Mouse (Mus musculus): ENCODE data around the gene Sstr2. TPM values are rescaled to one million over a fixed set of nuclear protein-coding genes. Genes with fewer than 3 reads are reported as not detected.
"Not testable (repeated sequence)": the region's sequence is repeated elsewhere in the genome, so short reads cannot be mapped to it uniquely, and the experiment has no call there.

The Sstr2 gene
- polyA plus RNA-seq, 2 experiments, result 2.8 to 3.6 TPM

DNA sequence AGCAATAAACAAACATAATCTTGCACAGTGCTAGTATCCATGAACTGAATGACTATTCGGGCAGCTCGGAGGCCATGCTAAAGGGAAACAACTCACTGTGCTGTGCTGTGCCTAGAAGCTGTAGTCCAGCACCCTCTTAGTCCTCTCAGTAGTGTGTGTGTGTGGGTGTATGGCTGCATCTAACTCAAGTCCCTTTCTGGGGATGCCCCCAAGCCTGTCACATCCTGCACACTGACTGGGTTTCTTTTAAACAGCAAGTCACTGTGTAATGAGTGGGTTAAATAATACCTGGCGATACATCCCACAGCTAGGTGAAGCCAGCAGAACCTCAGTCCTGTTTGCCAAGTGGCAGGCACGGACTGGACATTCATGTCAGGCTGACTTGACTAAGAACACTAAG is 39.6 kb downstream of the Sstr2 start:
- Histone ChIP-seq H3K36me3 (replicated peaks; ENCODE audit: control insufficient read depth, insufficient read depth, low read depth) (peaks cover 99% of the 10 kb centered on the region), H3K4me2 (ENCODE audit: low read depth) (no peak overlapping the region), H3K9me3 (ENCODE audit: control insufficient read depth, low read length) (no peaks in the 10 kb centered on the region), H3K27ac (no peak overlapping the region), H3K9ac (replicated peaks) (no peak overlapping the region), H3K4me3 (ENCODE audit: insufficient read depth in 1 of 2, low read depth in 2 of 2, low read length in 2 of 2) (no peak overlapping the region), H3K27me3 (ENCODE audit: control insufficient read depth, insufficient read depth, low read length) (no peaks in the 10 kb centered on the region), H3K4me1 (replicated peaks; ENCODE audit: control insufficient read depth in 2 of 2, insufficient read depth in 2 of 2, low read length in 1 of 2) (no peaks in the 10 kb centered on the region)
- ATAC-seq (ENCODE audit: insufficient read depth) (no peak), DNase-seq (ENCODE audit: low read depth in 3 of 3, low spot score in 3 of 3) (no peak)
- no peak for TF ChIP-seq CTCF (IDR thresholded peaks at IDR 0.05; ENCODE audit: low read depth)
- TF ChIP-seq EP300 (IDR thresholded peaks at IDR 0.05; ENCODE audit: low read depth), result no peak
- 88% methylated on average over 4 of the region's 4 CpGs for WGBS (ENCODE audit: insufficient replicate concordance)

DNA sequence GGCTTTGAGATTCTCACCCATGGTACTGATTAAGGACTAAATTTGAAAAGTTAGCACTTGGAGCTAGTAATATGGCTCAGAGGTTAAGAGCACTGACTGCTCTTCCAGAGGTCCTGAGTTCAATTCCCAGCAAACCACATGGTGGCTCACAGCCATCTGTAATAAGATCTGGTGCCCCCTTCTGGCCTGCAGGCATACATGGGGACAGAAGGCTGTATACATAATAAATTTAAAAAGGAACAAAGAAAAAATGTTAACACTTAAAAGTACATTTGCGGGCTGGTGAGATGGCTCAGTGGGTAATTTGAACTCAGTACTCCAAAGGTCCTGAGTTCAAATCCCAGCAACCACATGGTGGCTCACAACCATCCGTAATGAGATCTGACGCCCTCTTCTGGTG is 41.1 kb downstream of the Sstr2 start:
- H3K27ac ChIP-seq; H3K4me1 ChIP-seq (replicated peaks; ENCODE audit: control insufficient read depth in 2 of 2, insufficient read depth in 2 of 2, low read length in 1 of 2); H3K9ac ChIP-seq (replicated peaks); H3K27me3 ChIP-seq (ENCODE audit: control insufficient read depth, insufficient read depth, low read length); H3K4me3 ChIP-seq (ENCODE audit: insufficient read depth in 1 of 2, low read depth in 2 of 2, low read length in 2 of 2); DNase-seq (ENCODE audit: low read depth in 3 of 3, low spot score in 3 of 3); H3K9me3 ChIP-seq (ENCODE audit: control insufficient read depth, low read length); H3K4me2 ChIP-seq (ENCODE audit: low read depth); ATAC-seq (ENCODE audit: insufficient read depth): not testable (repeated sequence)
- peak; percentile 36; the same call in 1 of the 2 replicates for TF ChIP-seq CTCF (IDR thresholded peaks at IDR 0.05; ENCODE audit: low read depth)
- 93% methylated on average over 3 of the region's 3 CpGs for WGBS (ENCODE audit: insufficient replicate concordance)
- H3K36me3 ChIP-seq (replicated peaks; ENCODE audit: control insufficient read depth, insufficient read depth, low read depth), result peaks cover 98% of the 10 kb centered on the region

DNA sequence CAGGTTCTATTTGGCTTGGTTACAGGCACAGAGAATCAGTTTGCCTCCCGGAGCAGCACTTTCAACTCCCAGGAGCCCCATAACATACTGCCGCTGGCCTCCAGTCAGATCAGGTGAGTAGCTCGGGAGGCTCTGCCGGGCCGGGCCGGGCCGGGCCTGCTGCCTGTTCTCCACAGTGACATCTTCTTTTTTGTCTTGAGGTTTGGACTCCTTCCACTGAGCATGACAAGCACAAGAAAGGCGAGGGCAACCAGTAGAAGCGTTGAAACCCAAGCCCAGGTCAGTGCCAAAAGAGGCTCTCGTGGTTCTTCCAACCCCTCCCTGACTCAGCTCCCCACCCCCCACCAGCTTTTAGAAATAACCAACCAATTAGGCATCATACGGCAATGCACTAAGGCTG is 41.8 kb downstream of the Sstr2 start:
- Histone ChIP-seq H3K9ac (replicated peaks) (no peak overlapping the region), H3K4me2 (ENCODE audit: low read depth) (no peak overlapping the region), H3K4me3 (ENCODE audit: insufficient read depth in 1 of 2, low read depth in 2 of 2, low read length in 2 of 2) (no peak overlapping the region), H3K4me1 (replicated peaks; ENCODE audit: control insufficient read depth in 2 of 2, insufficient read depth in 2 of 2, low read length in 1 of 2) (peaks cover 0 to 2% of the 10 kb centered on the region in 2 experiments; a peak in 2 of 4 replicates), H3K27me3 (ENCODE audit: control insufficient read depth, insufficient read depth, low read length) (no peaks in the 10 kb centered on the region), H3K27ac (no peak overlapping the region), H3K36me3 (replicated peaks; ENCODE audit: control insufficient read depth, insufficient read depth, low read depth) (peaks cover 96% of the 10 kb centered on the region), H3K9me3 (ENCODE audit: control insufficient read depth, low read length) (no peaks in the 10 kb centered on the region)
- no peak for ATAC-seq (ENCODE audit: insufficient read depth)
- WGBS (ENCODE audit: insufficient replicate concordance), result 93% methylated on average over 11 of the region's 11 CpGs
- no peak for TF ChIP-seq EP300 (IDR thresholded peaks at IDR 0.05; ENCODE audit: low read depth)
- no peak for TF ChIP-seq CTCF (IDR thresholded peaks at IDR 0.05; ENCODE audit: low read depth)
- DNase-seq (ENCODE audit: low read depth in 3 of 3, low spot score in 3 of 3), result no peak

DNA sequence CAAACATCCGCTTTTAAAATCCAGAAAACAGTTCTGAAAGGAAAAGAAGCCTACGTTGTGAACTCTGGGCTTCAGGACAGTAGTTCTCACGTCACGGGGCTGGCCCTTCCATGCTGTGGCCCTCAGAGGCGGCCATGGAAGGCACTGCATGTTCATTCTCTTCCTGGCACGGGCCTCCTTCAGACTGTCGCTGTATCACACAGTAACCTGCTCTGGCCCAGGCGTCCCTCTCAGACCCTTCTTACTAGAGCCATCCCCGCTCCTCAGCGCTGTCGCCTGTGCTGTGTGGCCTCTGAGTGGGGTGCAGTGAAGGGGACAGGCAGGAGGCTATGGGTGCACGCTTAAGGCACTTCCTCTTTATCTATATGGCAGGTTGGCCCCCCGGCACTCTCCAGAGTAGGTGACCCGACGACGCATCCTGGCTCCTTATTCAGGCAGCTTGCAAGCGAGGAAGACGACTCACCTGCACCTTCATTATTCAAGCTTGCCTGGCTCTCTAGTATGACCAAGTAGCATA is 42.8 kb downstream of the Sstr2 start:
- H3K27me3 ChIP-seq (ENCODE audit: control insufficient read depth, insufficient read depth, low read length), result no peaks in the 10 kb centered on the region
- H3K27ac ChIP-seq, result no peak overlapping the region
- no peak for TF ChIP-seq CTCF (IDR thresholded peaks at IDR 0.05; ENCODE audit: low read depth)
- peaks cover 8 to 11% of the 10 kb centered on the region in 2 experiments for H3K4me1 ChIP-seq (replicated peaks; ENCODE audit: control insufficient read depth in 2 of 2, insufficient read depth in 2 of 2, low read length in 1 of 2)
- no peak overlapping the region for H3K4me2 ChIP-seq (ENCODE audit: low read depth)
- DNase-seq (ENCODE audit: low read depth in 3 of 3, low spot score in 3 of 3) (no peak), ATAC-seq (ENCODE audit: insufficient read depth) (no peak)
- H3K9me3 ChIP-seq (ENCODE audit: control insufficient read depth, low read length), result no peaks in the 10 kb centered on the region
- WGBS (ENCODE audit: insufficient replicate concordance), result 82% methylated on average over 18 of the region's 18 CpGs
- peaks cover 90% of the 10 kb centered on the region for H3K36me3 ChIP-seq (replicated peaks; ENCODE audit: control insufficient read depth, insufficient read depth, low read depth)
- no peak overlapping the region for H3K4me3 ChIP-seq (ENCODE audit: insufficient read depth in 1 of 2, low read depth in 2 of 2, low read length in 2 of 2)
- no peak overlapping the region for H3K9ac ChIP-seq (replicated peaks)

DNA sequence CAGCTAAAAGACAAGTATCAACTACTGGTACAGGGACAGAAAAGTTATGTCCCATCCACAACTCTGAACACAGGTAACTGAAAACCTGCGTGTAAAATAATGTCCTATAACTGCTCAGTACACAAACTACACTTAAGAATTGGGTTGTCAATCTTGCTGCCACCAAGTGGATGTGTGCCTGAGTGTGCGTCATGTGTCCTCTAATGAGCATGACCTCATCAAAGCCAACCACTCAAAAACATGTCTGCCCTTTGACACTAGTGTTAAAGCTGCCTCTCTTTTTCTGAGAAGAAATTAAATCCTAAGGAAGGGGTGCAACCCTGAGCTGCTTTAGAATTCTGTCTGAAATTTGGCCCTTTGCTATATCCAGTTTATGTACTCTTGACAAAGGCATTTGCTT is 45.1 kb downstream of the Sstr2 start:
- Histone ChIP-seq H3K4me2 (ENCODE audit: low read depth) (no peak overlapping the region), H3K4me3 (ENCODE audit: insufficient read depth in 1 of 2, low read depth in 2 of 2, low read length in 2 of 2) (no peak overlapping the region), H3K27ac (no peak overlapping the region), H3K27me3 (ENCODE audit: control insufficient read depth, insufficient read depth, low read length) (no peaks in the 10 kb centered on the region), H3K9ac (replicated peaks) (no peak overlapping the region), H3K36me3 (replicated peaks; ENCODE audit: control insufficient read depth, insufficient read depth, low read depth) (peaks cover 90% of the 10 kb centered on the region), H3K9me3 (ENCODE audit: control insufficient read depth, low read length) (no peaks in the 10 kb centered on the region), H3K4me1 (replicated peaks; ENCODE audit: control insufficient read depth in 2 of 2, insufficient read depth in 2 of 2, low read length in 1 of 2) (peaks cover 23 to 24% of the 10 kb centered on the region in 2 experiments)
- ATAC-seq (ENCODE audit: insufficient read depth), result no peak
- TF ChIP-seq CTCF (IDR thresholded peaks at IDR 0.05; ENCODE audit: low read depth), result no peak
- TF ChIP-seq EP300 (IDR thresholded peaks at IDR 0.05; ENCODE audit: low read depth), result no peak
- 89% methylated on average over 2 of the region's 2 CpGs for WGBS (ENCODE audit: insufficient replicate concordance)
- DNase-seq (ENCODE audit: low read depth in 3 of 3, low spot score in 3 of 3), result no peak

All from liver, embryonic 14.5 days (tissue).